Mouse (Mus musculus): ENCODE results near the gene Mad1l1.

The Mad1l1 gene

DNA sequence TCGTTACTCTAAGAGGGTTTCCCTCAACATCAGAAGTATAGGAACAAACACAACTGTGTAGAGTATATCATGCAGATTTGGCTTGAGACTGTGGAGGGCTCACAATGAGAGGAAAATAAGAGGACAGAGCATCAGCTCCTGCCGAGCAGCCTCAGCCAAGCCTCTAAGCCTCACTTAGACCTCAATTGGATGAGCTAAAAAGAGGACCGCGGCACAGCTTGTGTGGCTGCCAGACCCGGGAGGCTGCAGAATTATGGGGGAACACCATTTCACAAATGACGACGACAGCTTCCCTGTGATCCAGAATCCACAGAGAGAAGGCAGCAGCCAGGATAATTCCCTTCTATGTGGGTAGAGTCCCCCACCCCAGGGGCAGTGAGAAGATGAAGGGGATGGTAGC, 138.0 kb downstream of the Mad1l1 start:
- in situ Hi-C loops (cut with MboI, MseI): no loop called here

DNA sequence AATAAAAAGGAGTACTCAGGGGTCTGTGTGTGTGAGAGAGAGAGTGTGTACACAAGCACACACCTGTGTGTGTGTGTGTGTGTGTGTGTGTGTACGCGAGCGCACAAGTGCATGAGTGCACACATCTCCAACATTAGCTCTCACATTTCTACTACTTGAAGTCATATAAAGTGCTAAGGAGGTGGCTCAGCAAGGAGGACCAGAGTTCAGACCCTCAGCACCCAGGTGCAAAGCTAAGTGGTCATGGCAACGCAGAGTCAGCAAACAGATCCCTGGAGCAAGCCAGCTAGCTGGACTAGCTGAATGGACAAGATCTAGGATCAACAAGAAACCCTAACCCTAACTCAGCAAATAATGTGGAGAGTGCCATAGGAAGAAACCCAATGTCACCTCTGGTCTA, 139.0 kb downstream of the Mad1l1 start:
- in situ Hi-C loops (cut with MboI, MseI): no loop called here

DNA sequence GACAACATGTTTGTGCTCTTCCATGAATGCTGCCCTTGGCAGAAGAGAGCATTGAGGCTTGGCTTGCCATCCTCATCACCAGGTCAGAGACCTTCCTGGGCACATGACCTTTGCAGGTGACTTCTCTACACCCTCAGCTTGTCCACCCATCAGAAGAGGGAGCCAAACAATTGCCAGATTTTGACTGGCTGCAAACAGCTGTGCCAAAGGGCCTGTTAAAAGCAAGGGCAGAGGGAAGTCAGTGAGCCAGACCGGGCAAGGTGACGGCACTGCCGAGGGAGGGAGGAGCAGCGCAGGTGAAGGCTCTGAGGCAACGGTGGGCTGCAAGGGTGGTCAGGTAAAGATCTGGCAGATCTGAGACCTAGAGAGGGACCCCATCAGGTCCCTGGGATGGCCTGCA, 141.3 kb downstream of the Mad1l1 start:
- in situ Hi-C loops (cut with MboI, MseI): no loop called here

DNA sequence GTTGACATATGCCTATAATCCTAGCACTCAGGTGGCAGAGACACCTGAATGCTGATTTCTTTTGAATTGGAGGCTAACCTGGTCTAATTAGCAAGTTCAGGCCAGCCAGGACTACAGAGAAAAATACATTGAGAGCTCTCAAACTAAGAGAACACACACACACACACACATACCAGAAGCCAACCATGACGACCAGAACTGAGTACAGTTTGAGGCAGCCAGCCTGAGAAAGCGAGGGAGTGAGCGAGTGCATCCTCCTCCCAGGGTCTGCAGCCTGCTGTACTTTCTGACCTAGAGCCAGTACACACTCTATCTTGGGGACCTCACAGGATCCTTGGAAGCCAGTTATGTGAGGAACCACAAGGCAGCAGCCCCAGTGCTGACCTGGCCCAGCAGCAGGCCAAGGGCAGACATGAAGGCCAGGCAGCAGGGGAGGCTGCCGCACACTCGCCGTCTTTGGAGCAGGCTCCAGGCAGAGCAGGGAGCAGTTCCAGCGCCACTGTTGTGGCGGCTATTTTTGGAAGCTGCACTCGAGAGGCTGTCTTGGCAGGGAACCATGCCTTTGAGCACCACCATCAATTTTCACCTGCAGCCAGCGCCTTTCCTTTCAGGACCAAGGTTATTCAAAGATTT, 143.2 kb downstream of the Mad1l1 start:
- in situ Hi-C loops (cut with MboI, MseI): no loop called here

DNA sequence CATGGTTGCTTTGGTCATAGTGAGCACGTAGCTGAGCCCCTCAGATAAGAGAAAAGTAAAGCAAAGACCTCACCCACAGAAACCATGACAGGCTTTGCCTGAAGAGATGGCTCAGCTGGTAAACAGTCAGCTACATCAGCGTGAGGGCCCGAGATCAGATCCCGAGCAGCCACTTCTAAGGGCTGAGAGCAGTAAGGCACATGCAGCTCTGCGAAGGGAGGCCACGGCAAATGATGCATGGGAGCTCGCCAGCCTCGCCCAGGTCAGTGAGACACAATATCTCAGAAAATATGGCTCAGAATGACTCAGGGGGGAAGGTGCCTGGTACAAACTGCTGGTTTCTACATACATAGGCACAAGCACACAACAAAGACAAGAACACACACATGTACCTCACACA, 143.8 kb downstream of the Mad1l1 start:
- in situ Hi-C loops (cut with MboI, MseI): no loop called here

DNA sequence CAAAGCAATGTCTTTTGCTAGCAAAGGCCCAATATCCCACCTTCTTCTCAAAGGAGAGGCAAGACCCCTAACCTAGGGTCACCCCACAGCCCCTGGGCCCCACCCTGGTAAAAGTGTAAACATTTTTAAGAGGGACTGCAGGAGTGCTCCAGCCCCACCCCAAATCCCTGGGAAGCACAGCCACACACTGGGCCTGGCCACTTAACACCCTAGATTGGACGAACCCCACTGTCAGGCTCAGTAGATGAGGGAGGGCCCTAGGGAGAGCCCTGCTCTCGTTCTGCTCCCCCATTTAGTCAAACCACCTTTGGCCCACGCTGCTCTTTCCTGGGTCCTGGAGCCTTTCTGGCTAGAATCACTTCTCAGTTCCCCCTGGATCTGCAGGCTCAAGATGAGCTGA, 145.0 kb downstream of the Mad1l1 start:
- in situ Hi-C loops (cut with MboI, MseI): no loop called here

DNA sequence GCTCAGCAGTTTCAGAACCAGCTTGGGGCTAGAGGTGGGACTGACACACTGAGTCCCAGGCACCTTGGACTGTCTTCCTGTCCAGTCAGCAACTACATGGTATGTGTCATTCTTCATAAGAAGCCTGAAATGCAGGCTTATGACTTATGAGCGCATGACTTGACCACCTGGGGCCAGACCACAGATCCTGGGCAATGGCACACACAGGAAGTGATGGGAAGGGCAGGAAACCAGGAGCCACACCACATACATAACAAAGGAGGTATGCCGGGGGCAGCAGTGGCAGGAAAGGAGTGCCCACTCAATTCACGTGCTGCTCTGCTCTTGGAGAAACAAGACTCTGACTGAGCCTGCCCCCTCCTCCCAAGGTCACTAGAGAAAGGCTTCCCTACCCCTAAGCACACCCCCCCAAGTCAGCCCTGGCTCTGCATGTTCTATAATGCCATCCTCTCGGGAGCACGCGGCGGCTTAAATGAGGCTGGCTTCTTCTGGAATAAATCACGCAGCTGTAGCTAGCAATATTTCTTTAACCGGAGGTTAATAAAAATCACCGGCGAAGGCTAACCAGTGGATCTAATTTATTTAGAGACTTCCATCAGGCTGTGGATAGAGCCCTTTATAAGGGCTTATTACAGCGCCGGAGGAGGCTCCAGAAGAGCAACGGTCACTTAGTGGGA, 146.4 kb downstream of the Mad1l1 start:
- in situ Hi-C loops (cut with MboI, MseI): no loop called here

DNA sequence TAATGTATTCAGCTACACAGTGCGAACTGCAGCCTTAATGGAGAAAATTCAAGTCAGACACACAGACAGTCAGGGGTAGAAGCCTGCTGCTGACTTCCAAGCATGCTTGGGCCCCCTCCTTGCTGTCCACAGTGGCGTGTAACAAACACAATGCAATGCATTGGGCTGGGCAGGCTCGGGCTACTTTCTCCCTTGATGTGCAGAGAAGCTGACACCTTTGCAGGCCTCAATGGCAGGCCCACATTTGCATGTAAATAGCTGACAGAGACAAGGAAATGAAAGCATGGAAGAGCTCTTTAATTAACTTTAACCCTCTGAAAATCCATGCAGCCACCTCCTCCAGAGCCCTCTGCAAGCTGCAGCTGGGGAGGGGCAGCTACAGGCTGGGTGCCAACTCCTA, 147.3 kb downstream of the Mad1l1 start:
- in situ Hi-C loops (cut with MboI, MseI): no loop called here

DNA sequence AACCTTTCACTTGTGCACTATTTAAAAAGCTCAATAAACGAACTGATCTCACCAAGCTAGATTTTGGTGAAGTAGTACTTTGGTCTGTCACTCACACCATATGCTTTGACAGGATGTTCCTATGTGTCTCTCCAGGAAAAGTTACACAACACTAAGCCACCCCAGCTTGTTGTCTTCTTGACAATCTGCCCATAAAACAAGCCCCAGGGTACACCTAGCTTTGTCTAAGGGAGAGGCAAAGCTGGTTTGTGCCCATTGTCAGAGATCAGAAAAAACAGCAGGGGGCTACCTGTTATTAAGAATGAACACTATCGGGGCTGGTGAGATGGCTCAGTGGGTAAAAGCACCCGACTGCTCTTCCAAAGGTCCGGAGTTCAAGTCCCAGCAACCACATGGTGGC, 148.2 kb downstream of the Mad1l1 start:
- in situ Hi-C loops (cut with MboI, MseI): no loop called here

DNA sequence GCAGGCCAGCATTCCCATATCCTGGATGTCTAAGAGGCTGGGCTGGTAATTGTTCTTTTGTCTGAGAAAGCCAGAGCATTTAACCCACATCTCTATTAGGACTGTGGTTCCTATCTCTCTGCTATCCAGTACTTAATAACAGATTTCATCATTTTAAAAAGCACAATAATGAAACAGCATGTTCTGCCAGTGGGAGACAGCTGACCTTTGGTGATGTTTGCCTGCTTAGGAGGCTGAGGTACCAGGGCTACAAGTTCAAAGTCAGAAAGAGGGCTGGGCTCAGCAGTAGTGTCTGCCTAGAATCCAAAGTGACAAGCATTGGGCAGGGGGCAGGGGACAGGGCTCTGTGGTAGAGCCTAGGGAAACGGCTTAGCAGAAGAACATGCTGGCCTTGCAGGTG, 149.6 kb downstream of the Mad1l1 start:
- in situ Hi-C loops (cut with MboI, MseI): no loop called here

DNA sequence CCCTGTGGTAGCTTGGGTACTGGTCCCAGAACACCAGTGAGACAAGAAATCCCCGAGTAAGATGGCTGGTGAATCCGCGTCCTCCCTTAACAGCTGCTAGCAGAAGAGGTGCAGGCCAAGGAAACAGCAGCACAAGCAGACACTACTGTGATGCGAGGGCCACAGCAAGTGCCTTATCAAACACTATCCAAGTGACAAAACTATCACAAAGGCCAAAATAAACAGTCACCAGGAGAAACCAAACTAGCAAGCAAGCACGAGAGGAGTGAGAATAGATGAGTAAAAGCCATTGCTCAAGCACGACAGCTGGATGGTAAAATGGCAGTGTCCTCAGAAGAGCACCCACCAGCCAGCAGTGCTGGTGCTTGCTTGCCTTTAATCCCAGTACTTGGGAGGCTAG, 153.8 kb downstream of the Mad1l1 start:
- in situ Hi-C loops (cut with MboI, MseI): no loop called here

DNA sequence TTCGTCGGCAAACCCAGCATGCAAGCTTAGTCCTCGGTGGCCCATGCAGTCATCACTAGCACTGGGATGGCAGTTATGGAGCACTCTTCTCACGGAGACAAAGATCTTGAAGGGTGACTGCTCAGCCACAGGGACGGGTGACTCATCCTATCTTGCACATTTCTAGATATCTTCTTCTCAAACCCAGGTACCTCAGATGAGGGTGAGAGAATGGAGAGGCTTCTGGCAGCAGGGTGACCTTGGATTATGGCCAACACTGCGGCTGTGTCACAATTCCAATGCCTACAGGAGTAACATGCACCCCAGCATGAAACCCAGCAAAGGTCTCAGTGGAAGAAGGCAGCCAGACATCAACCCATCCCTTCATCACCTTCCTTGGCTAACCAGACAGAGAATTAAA, 154.3 kb downstream of the Mad1l1 start:
- in situ Hi-C loops (cut with MboI, MseI): no loop called here

DNA sequence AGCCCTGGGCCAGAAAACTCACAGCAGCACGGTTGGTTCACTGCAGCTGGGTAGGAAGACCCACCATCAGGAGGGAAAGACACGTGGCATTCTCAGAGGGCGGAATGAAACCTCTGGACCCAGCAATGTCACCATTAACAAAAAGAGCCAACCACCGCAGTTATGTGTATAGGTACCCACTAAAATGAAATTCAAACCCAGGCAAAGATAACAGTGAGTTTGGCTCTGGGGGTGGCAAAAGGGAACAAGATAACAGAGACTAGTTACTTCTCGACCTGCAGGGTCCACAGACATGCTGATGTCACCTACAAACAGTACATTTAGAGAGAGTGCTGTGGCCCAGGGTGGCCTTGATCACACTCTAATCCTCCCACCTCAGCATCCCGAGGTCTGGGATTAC, 157.4 kb downstream of the Mad1l1 start:
- in situ Hi-C loops (cut with MboI, MseI): no loop called here

DNA sequence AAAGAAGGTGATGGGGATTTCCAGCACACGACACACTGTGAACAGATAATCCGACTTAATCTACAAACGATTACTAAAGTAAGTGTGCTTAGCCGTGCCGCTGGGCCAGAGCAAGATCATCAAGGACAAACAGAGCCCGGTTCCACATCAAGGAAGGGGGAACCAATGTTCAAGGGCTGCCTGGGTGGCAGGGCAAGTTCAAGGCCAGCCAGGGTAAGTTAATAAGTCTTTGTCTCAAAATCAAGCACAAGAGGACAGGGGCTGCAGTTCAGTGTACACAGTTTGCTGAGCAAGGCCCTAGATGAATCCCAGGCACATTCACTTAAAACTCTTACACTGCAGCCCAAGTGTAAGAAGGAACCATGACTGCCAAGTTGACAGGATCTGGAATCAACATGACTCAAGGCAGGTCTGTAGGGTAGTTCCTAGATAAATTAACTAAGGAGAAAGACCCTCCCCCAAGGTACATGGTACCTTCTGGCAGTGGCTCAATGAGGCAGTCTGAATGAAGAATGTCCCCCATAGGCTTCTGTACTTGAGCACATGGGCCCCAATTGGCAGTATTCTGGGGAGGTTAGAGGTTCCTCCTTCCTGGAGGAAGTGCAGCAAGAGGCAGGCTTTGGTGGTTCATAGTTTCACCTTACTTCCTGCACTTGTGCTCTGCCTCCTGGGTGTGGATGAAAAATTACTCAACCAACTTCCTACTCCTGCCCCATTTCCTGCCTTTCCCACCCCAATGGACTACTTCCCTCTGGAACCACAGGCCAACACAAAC, 159.1 kb downstream of the Mad1l1 start:
- in situ Hi-C loops (cut with MboI, MseI): no loop called here

DNA sequence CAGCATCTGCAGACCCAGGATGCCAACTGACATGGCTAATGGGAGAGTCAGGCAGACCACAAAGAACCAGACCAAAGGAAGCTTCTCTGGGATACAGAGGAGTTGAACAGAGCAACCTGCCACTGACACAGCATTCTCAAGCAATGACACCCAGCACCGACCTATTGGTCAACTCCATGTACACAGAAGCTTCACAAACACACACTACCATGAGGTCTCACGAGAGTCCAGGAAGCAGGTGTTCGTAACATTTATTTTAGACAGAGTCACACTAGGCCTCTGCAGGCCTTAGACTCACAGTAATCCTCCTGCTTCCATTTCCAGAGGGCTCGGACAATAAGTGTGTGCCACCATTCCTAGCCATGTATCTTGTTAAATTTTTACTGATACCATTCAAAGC, 162.3 kb downstream of the Mad1l1 start:
- in situ Hi-C loops (cut with MboI, MseI): no loop called here

DNA sequence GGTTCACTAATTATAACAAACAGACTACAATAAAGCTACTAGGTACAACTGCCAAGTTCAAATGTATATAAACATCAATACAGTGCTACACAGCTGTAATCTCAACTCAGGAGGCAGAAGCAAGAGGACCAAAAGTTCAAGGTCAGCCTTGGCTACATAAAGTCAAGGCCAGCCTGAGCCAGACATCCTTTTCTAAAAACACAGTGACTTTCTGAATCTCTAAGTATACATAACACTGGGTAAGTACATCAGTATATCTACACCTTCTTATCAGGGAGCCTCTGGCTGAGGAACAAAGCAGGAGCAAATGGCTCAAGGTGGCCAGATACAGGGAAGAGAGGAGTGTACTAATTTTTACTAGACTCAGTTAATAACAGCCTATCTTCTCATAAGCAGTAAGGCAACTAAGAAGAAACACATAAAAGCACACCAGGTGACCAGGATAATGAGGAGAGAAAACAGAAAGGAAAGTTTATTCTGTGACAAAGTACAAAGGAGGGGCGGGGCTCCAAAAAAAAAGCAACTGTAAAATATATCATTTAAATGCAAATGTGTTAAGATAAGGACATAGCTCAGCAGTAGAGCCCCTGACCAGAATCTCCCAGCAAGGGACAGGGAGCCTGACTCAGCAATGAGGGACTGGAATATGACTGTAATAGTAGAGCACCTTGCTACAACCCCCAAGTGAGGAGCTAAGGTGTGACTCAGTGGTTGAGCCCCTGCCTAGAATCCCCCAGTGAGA, 163.3 kb downstream of the Mad1l1 start:
- in situ Hi-C loops (cut with MboI, MseI): no loop called here

DNA sequence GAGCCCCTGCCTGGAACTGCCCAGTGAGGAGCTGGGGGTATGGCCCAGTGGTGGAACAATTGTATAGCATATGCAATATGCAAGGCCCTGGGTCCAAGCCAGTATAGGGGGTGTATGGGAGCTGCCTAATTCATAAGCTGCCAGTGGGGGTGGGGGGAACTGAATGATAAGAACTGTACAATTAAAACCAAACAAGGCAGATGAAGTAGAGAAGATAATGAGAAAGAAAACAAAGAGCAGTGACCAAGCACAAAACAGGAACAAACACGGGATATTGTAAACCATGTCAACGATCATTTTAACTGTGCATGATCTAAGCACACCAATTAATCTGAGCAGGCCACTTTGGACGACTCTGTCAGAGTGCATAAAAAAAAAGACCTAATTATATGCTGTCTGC, 167.2 kb downstream of the Mad1l1 start:
- in situ Hi-C loops (cut with MboI, MseI): no loop called here

DNA sequence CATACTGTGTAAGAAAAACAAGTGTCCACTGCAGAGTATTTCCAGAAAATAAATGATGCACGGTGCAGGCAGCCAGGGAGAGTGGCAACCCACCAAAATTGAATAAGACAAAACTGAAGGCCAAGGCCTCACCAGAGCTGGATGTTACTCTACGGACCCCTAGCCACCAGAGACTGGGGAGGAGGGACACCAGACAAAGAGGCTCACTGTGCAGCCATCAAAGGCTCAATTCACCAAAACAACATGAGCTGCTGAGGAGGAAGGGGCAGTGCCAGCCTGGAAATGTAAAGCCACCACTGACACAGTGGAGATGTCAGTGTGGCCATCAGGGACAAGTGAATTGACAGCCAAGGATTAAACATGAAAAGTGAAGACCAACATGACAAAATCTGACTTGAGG, 169.5 kb downstream of the Mad1l1 start:
- in situ Hi-C loops (cut with MboI, MseI): no loop called here

DNA sequence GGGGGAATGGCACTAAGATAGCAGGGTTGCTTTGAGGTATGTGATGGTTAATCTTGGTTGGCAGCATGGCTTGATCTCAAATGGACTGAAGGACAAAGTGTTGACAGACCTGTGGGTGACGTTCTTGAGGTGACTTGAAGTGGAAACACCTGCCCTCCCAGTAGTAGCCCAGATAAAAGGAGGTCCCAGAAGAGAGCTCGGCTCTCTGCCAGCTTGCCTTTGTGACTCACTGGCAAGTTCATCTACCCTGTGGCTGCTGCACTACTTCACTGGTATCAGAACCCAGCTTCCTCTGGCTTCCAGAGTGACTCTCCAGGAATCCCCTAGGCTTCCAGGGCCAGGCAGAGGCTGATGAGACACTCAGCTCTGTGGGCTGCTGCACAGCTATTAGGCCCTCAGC, 170.2 kb downstream of the Mad1l1 start:
- in situ Hi-C loops (cut with MboI, MseI): no loop called here

DNA sequence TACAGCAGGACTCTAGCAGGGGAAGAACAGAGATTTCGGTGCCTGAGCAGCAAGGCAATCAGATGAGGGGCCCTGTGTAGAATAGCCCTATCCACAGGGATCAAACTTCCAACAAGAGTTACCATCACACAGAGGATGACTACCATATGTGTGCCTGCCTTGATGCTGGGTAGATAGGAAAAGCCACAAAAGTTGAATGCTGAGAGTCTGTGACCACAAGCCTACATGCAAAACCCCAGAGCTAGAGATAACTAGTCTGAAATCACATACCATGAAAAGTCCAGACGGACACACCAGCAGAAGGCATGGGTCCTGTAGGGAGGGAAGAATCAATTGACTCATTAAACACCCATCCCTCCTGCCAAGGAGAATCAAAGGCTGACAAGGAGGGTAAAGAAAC, 170.7 kb downstream of the Mad1l1 start:
- in situ Hi-C loops (cut with MboI, MseI): no loop called here

DNA sequence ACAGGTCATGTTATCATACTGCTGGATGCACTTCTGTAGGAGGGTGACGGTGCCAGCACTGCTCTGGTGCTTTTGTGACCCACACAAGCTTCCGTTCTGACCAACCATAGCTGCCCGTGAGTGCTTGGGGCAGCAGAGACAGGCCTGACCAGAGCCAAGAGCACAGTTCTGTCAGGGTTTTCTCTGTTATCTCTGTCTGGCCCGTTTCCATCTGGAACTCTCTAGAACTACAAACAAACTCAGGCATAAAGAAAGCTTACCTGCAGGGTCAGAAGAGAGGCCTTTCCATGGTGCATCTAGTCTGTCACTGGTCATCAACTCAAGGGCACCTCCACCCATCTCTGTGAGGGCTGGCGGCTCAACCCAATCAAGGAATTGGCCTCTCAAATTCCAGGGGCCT, 171.2 kb downstream of the Mad1l1 start:
- in situ Hi-C loops (cut with MboI, MseI): no loop called here

DNA sequence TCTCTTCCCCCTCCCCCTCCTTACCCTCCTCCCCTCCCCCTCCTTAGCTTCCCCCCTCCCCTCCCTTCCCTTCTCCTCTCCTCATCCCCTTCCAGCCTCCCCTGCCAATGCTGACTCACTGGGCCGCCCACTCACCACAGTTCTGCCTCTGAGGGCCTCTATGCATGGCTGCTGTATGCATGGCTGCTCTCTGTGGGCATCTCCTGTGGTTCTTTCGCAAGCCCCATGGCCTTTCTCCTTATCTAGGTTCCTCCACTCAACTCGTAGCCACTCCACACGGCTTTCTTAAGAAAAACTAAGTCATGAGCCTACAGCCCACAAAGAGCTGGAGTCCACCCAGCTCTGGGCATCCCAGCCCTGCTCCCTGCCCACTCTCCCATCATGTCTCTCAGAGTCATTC, 172.1 kb downstream of the Mad1l1 start:
- in situ Hi-C loops (cut with MboI, MseI): no loop called here
